Mouse (Mus musculus): ENCODE results near the gene Mamstr.

GRCm38 (mm10) chr7:45630064-45630907 lies 9.5 kb upstream of the Mamstr start:
- TF ChIP-seq POLR2A (IDR thresholded peaks at IDR 0.05; ENCODE audit: insufficient read depth, low read depth, low read length) (no peak), CTCF (IDR thresholded peaks at IDR 0.05; ENCODE audit: insufficient read depth, low read depth, low read length) (no peak)
